Mouse (Mus musculus) heart, adult 8-10 months (tissue): ENCODE measurements at regions not wholly inside any gene's neighbourhood (a gene's known extent, or its start where the extent isn't known, plus 50 kb on each side); places are given as distances from the start of the nearest gene placed in this dataset.

Experiments
- DNase-seq: peaks from one replicate; pipeline ENCODE4 v3.0.0; 2022; ENCODE audit warnings: low spot score

GRCm38 (mm10) chr5:73797980-73798379, 146.8 kb downstream of the Spata18 start:
- DNase-seq = no peak

GRCm38 (mm10) chr5:73803431-73803830, 152.3 kb downstream of the Spata18 start:
- DNase-seq = no peak

- no peak for DNase-seq
These were observed 153.5 kb downstream of the Spata18 start for GRCm38 (mm10) chr5:73804556-73805230.

GRCm38 (mm10) chr5:73810660-73811059, 159.5 kb downstream of the Spata18 start:
- DNase-seq = no peak

- DNase-seq = no peak
These were observed 159.9 kb downstream of the Spata18 start for GRCm38 (mm10) chr5:73811094-73811521.

GRCm38 (mm10) chr5:73815752-73816151, 164.6 kb downstream of the Spata18 start:
- no peak for DNase-seq

- peak; percentile 57 for DNase-seq
These were observed 166.0 kb downstream of the Spata18 start for GRCm38 (mm10) chr5:73817180-73817579.

- DNase-seq = no peak
These were observed 170.9 kb downstream of the Spata18 start for GRCm38 (mm10) chr5:73821956-73822545.

- no peak for DNase-seq
These were observed 172.2 kb downstream of the Spata18 start for GRCm38 (mm10) chr5:73823421-73823820.

GRCm38 (mm10) chr5:73826941-73827340, 175.8 kb downstream of the Spata18 start:
- DNase-seq = peak; percentile 18

GRCm38 (mm10) chr5:73833721-73834120, 182.5 kb downstream of the Spata18 start:
- no peak for DNase-seq

GRCm38 (mm10) chr5:73843776-73844175, 192.6 kb downstream of the Spata18 start:
- no peak for DNase-seq

GRCm38 (mm10) chr5:73846096-73846782, 195.1 kb downstream of the Spata18 start:
- peak; percentile 10 for DNase-seq

- peak; percentile 30 for DNase-seq
These were observed 195.6 kb downstream of the Spata18 start for GRCm38 (mm10) chr5:73846783-73847151.

- no peak for DNase-seq
These were observed 200.3 kb downstream of the Spata18 start for GRCm38 (mm10) chr5:73851501-73851900.

GRCm38 (mm10) chr5:73854025-73854773, 203.0 kb downstream of the Spata18 start:
- DNase-seq = peak; percentile 82

GRCm38 (mm10) chr5:73854774-73855371, 203.7 kb downstream of the Spata18 start:
- DNase-seq = peak; percentile 46

- no peak for DNase-seq
These were observed 208.1 kb downstream of the Spata18 start for GRCm38 (mm10) chr5:73859320-73859719.

GRCm38 (mm10) chr5:73864138-73864761, 204.0 kb downstream of the Usp46 start:
- peak; percentile 42 for DNase-seq

- no peak for DNase-seq
These were observed 195.4 kb downstream of the Usp46 start for GRCm38 (mm10) chr5:73872641-73873421.
